Mouse (Mus musculus) small intestine, adult 2 months (tissue): ENCODE data around the gene Pi16. TPM values are rescaled to one million over a fixed set of nuclear protein-coding genes. Genes with fewer than 3 reads are reported as not detected.
A peak's percentile ranks its signal among the peaks of the same experiment; 100 is the strongest.

Experiments used
- H3K27ac ChIP-seq: fragments of 200-500 bp; 2 replicates; pipeline ENCODE4 v1.5.1; 2012; ENCODE audit warnings: low read depth, low read length, control low read depth, inconsistent platforms; ENCODE audit not compliant: insufficient read depth
- H3K27me3 ChIP-seq: fragments of 200-500 bp; 2 replicates; pipeline ENCODE4 v1.6.1; 2012; ENCODE audit warnings: mild to moderate bottlenecking, moderate library complexity, low read length, inconsistent platforms; ENCODE audit not compliant: control insufficient read depth, insufficient read depth
- H3K36me3 ChIP-seq: fragments of 200-500 bp; 2 replicates; pipeline ENCODE4 v1.6.1; 2012; ENCODE audit warnings: mild to moderate bottlenecking, low read length, control low read depth, inconsistent platforms; ENCODE audit not compliant: control insufficient read depth, insufficient read depth
- H3K4me1 ChIP-seq: fragments of 200-500 bp; 2 replicates; pipeline ENCODE4 v1.6.1; 2012; ENCODE audit warnings: low read length, inconsistent platforms, mixed read lengths; ENCODE audit not compliant: control insufficient read depth, insufficient read depth, insufficient read length
- H3K4me3 ChIP-seq: fragments of 200-500 bp; 2 replicates; pipeline ENCODE4 v1.5.1; 2012; ENCODE audit warnings: low read depth, mild to moderate bottlenecking, control low read depth, inconsistent platforms, low read length, moderate library complexity
- CTCF ChIP-seq: fragments of 200-500 bp; IDR thresholded peaks from 2 replicates; pipeline ENCODE4 v1.5.1; 2012; ENCODE audit warnings: low read depth, mild to moderate bottlenecking, control low read depth, inconsistent platforms, low read length, moderate library complexity, mixed read lengths; ENCODE audit not compliant: insufficient replicate concordance, insufficient read length; ENCODE audit errors: extremely low read depth
- POLR2A ChIP-seq: fragments of 200-500 bp; IDR thresholded peaks from 2 replicates; pipeline ENCODE4 v1.6.1; 2012; ENCODE audit warnings: low read depth, mild to moderate bottlenecking, control low read depth, inconsistent platforms, low read length, moderate library complexity
- WGBS: fragments of 180-500 bp; shearing (Covaris S2); methylation state at CpG from one replicate; pipeline ENCODE4 v1.1.7; 2018; 5-methylcytosine and 5-hydroxymethylcytosine counted together
- polyA plus RNA-seq: library from polyadenylated mRNA; depleted of rRNA; stranded (reverse); fragments of >200 nt; gene quantifications from 2 replicates; pipeline ENCODE4 v1.2.3, GENCODE M21; 2012

The Pi16 gene
- polyA plus RNA-seq, 1 experiment: 1.6 TPM

DNA sequence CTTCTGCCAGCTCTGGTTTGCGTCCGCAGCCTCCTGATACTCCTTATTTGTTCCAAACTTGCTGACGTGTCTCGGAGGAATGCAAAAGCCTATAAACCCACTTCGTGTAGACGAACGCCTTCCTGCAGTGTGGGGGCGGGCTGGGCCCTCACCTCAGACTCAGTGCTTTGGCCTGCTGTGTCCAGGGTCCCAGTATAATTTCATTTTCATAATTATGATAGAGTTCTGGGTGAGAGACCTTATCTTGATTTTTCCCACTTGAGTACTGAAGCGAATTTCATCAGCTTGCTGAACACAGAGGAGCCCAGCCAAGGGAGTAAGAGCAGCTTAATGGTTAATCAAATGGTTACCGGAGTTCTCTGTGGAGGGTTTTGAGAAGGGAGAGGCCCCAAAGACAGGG, 20.2 kb upstream of the Pi16 start:
- TF ChIP-seq POLR2A: no peak
- no peak for TF ChIP-seq CTCF
- Histone ChIP-seq H3K36me3 (peaks cover 52% of the 10 kb centered on the region), H3K27me3 (no peaks in the 10 kb centered on the region), H3K4me3 (no peak overlapping the region), H3K4me1 (peaks cover 14% of the 10 kb centered on the region; the same call in 1 of the 2 replicates), H3K27ac (no peak overlapping the region)
- WGBS: 83% methylated on average over 10 of the region's 10 CpGs

DNA sequence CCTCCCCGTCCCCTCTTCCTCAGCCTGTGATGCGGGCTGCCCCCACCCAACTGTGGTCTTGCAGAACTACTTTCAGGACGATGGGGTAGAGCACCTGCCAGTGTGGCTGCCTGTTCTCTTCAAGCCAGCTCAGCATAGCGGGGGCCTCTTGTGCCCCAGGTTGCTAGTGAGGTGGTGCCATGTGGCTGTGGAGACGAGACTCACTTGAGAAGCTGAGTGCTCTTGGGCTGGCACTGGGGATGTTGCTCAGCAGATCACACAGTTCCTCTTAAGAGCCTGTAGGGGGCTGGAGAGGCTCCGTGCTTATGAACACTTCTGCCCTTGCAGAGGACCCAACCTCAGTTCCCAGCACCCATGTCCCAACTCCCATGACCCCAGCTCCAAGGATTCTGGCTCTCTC, 19.7 kb upstream of the Pi16 start:
- H3K4me1 ChIP-seq: peaks cover 14% of the 10 kb centered on the region; the same call in 1 of the 2 replicates
- no peak overlapping the region for H3K27ac ChIP-seq

DNA sequence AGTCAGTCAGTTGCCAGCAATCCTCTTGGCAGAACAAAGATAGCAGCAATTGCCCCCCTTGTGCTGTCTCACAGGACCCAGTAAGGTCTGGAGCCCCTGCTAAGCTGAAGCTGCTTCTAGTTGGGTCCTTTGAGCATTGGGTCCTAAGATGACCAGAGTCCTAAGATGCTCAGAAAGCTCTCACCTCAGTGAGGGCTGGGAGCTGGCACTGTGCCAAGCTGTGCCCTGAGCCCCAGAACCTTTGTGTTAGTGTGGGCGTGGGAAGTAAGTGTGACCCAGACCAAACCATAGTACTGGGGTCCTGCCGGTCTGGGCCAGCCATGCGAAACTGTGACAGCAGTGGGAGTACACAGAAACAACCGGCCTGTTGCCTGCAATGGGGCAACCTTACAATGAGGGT, 18.2 kb upstream of the Pi16 start:
- Histone ChIP-seq H3K27me3 (no peaks in the 10 kb centered on the region), H3K27ac (no peak overlapping the region), H3K4me1 (peaks cover 7% of the 10 kb centered on the region; the same call in 1 of the 2 replicates), H3K36me3 (peaks cover 51% of the 10 kb centered on the region), H3K4me3 (no peak overlapping the region)
- 96% methylated on average over 4 of the region's 4 CpGs for WGBS
- no peak for TF ChIP-seq POLR2A

More for the DNA sequence above, 19.7 kb upstream of the Pi16 start:
- Histone ChIP-seq H3K36me3 (peaks cover 52% of the 10 kb centered on the region), H3K27me3 (no peaks in the 10 kb centered on the region), H3K4me3 (no peak overlapping the region)
- TF ChIP-seq POLR2A (no peak), CTCF (no peak)
- 86% methylated on average over 6 of the region's 6 CpGs for WGBS

DNA sequence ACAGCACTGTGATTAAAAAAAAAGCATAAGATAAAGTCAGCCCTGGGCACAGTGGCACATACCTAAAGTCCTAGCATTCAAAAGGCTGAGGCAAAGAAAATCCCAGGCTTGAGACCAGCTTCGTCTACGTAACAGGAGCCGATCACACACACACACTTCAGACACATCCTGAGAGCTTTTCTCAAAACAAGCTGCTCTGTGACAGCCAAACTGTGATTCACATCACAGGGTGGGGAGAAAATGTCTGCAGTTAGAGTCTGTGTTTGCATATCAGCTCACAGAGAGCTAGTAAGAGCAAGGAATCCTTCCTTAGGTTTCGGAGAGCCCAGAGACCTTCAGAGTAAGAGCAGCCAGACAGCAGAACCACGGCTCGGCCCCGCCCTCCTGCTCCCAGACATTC, 16.6 kb upstream of the Pi16 start:
- TF ChIP-seq CTCF (no peak), POLR2A (no peak)
- H3K27me3 ChIP-seq: no peaks in the 10 kb centered on the region
- peaks cover 7% of the 10 kb centered on the region for H3K4me1 ChIP-seq
- 89% methylated on average over 7 of the region's 7 CpGs for WGBS
- H3K4me3 ChIP-seq: no peak overlapping the region
- no peak overlapping the region for H3K27ac ChIP-seq
- peaks cover 46% of the 10 kb centered on the region for H3K36me3 ChIP-seq

DNA sequence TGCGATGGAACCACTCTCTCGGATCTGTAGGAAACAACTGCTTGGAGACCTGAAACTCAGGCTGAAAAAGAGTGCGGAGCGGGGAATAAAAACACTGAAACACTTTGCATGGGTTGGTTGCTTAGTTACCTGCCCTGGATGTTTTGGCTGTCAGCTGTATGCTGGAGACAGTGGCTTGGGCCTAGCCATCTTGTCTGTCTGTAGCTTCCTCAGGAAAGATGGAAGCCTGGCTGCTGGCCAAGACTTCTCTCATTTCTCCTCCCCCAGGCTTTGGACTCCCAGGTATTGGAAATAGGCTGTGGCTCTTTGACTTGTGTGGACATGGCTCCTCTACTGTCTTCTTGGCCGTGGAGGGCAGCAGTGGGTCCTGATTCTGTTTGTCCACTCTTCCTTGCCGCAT, 16.1 kb upstream of the Pi16 start:
- Histone ChIP-seq H3K4me1 (peaks cover 7% of the 10 kb centered on the region), H3K27me3 (no peaks in the 10 kb centered on the region), H3K4me3 (no peak overlapping the region), H3K27ac (no peak overlapping the region), H3K36me3 (peaks cover 42% of the 10 kb centered on the region)
- TF ChIP-seq POLR2A: no peak
- no peak for TF ChIP-seq CTCF
- WGBS: 96% methylated on average over 6 of the region's 6 CpGs

DNA sequence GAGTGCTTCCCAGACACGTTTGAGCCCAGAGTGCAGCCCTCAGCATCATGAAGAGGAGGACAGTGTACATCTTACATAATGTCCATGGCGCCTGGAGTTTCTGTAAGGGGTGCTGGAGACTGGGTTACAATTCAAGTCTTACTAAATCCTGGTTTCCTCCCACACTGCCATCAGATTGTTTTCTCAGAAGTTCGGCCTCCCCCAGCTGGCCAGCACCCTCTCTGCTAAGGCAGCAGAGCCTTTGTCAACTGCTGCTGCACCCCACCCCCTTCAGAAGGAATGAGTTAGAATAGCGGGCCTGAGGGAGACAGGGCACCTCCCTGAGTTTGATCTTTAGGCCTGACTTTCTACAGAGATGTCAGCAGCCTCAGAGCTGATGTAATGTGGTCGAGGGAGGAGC, 15.3 kb upstream of the Pi16 start:
- Histone ChIP-seq H3K27me3 (no peaks in the 10 kb centered on the region), H3K4me3 (no peak overlapping the region), H3K4me1 (peaks cover 7% of the 10 kb centered on the region), H3K27ac (no peak overlapping the region), H3K36me3 (peaks cover 41% of the 10 kb centered on the region)
- TF ChIP-seq CTCF (no peak), POLR2A (no peak)
- WGBS: 88% methylated on average over 5 of the region's 5 CpGs

DNA sequence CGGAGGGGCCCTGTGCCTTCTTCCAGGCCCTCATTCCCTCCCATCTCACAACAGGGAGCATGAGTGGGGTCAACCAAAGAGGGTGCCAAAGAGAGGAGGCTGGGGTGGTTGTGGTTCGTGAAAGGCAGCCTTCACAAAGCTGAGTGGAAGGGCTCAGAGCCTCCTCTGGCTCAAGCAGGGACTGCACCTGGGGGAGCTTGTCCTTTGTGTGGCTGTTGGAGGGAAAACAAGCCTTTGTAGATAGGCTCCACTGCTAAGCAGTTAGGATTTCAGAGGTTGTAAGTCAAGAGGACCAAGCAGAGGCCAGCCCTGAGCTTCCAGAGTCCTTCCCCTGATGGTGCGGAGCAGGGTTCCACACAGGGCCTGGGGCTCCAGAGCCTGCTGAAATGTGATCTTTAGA, 14.4 kb upstream of the Pi16 start:
- Histone ChIP-seq H3K4me1 (peaks cover 7% of the 10 kb centered on the region), H3K4me3 (no peak overlapping the region), H3K27me3 (no peaks in the 10 kb centered on the region)

DNA sequence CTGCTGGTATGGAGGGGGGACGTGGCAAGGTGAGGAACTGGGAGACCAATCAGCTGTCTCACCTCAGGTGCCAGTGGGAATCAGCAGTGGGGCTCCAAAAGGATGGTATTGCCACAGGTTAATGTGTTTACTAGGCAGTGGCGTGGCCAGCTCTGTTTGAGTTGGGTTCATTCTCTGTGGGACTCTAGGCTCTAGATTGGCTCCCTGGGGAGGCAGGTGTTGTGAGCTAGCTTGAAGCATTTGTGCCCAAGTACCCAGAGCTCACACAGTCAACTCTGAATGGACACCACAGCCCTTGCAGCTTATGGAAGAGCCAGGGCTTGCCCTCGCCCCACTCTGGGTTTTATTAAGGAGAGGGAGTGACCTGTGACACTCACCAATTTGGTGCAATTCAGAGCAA, 13.6 kb upstream of the Pi16 start:
- Histone ChIP-seq H3K27ac (peak overlapping the region; percentile 18; the same call in 1 of the 2 replicates), H3K4me1 (peaks cover 7% of the 10 kb centered on the region)
- WGBS: 78% methylated on average over 3 of the region's 3 CpGs

More for the DNA sequence above, 14.4 kb upstream of the Pi16 start:
- WGBS: 78% methylated on average over 3 of the region's 3 CpGs
- H3K36me3 ChIP-seq: peaks cover 35% of the 10 kb centered on the region
- H3K27ac ChIP-seq: no peak overlapping the region
- TF ChIP-seq POLR2A (no peak), CTCF (no peak)

More for the DNA sequence above, 13.6 kb upstream of the Pi16 start:
- TF ChIP-seq CTCF: no peak
- Histone ChIP-seq H3K36me3 (peaks cover 29% of the 10 kb centered on the region), H3K27me3 (no peaks in the 10 kb centered on the region), H3K4me3 (no peak overlapping the region)
